Mouse (Mus musculus) bone marrow, adult 2 months (tissue): ENCODE results near the gene Zfp947. TPM values are rescaled to one million over a fixed set of nuclear protein-coding genes. Genes with fewer than 3 reads are reported as not detected.
"Not testable (repeated sequence)": the region's sequence is repeated elsewhere in the genome, so short reads cannot be mapped to it uniquely, and the experiment has no call there.

Experiments used
- H3K27ac ChIP-seq: fragments of 200-500 bp; 2 replicates; pipeline ENCODE4 v1.5.1; 2012; ENCODE audit warnings: low read depth, mild to moderate bottlenecking, control low read depth, inconsistent platforms, low read length; ENCODE audit not compliant: control insufficient read depth, poor library complexity, insufficient read depth
- H3K4me1 ChIP-seq: fragments of 200-500 bp; 2 replicates; pipeline ENCODE4 v1.6.1; 2011; ENCODE audit warnings: low read length; ENCODE audit not compliant: control insufficient read depth, insufficient read depth
- H3K4me3 ChIP-seq: fragments of 200-500 bp; replicated peaks from 2 replicates; pipeline ENCODE3; 2011; ENCODE audit warnings: mild to moderate bottlenecking, low read depth, low read length, control low read depth; ENCODE audit not compliant: control insufficient read depth
- CTCF ChIP-seq: fragments of 200-500 bp; IDR thresholded peaks from 2 replicates; pipeline ENCODE4 v1.5.1; 2011; ENCODE audit warnings: low read length, control low read depth; ENCODE audit not compliant: control insufficient read depth, insufficient read depth
- POLR2A ChIP-seq: fragments of 200-500 bp; IDR thresholded peaks from 2 replicates; pipeline ENCODE4 v1.6.1; 2011; ENCODE audit warnings: low read depth, mild to moderate bottlenecking, control low read depth, low read length, borderline replicate concordance; ENCODE audit not compliant: control insufficient read depth
- WGBS: fragments of 180-500 bp; shearing (Covaris S2); methylation state at CpG from one replicate; pipeline ENCODE4 v1.1.7; 2018; 5-methylcytosine and 5-hydroxymethylcytosine counted together
- polyA plus RNA-seq: library from polyadenylated mRNA; stranded (reverse); fragments of >200 nt; gene quantifications from 2 replicates; pipeline ENCODE4 v1.2.4, GENCODE M21; 2011; ENCODE audit warnings: low replicate concordance; ENCODE audit not compliant: missing spikeins, insufficient read depth, insufficient read length

The Zfp947 gene
- not detected in 2 replicates for polyA plus RNA-seq

DNA sequence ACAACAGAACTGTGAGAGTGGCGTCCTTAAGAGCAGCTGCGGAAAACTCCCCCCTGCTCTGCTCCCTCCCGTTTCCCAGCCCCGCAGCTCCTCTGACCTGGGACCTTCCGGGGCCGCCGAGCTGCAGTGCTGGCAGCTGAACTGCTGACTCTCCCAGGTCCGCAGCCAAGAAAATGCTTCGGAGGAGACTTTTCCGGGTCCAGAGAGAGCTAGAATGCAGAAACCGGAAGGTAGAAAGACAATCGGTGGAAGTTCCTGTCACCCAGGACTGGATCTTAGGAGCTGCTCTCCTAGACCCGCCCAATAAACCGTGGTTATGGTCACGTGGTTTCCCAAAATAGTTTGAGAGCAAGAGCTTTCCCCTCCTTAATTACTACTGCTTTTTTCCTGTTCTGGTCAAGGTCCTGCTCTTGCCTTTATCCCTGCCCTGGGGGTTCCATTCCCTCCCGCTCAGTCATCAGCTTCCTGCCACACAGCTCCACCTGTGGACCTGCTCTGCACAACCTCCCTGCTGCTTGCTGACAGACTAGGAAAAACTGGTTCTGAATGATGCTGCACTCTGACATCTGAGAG lies at the start of gene Zfp947:
Gene Zfp947 (minus strand): TSS at position 469 of the 573 bp plus-strand sequence.
- not testable (repeated sequence) for H3K27ac ChIP-seq, H3K4me1 ChIP-seq
- peak within 1 kb of the TSS; percentile 20 for H3K4me3 ChIP-seq
- under 1% methylated on average over 16 of the region's 16 CpGs for WGBS

- WGBS = 17% methylated on average over 3 of the region's 3 CpGs
- not testable (repeated sequence) for H3K4me1 ChIP-seq, H3K27ac ChIP-seq
- H3K4me3 ChIP-seq = peak overlapping the region; percentile 20
Measured at GRCm38 (mm10) chr17:22165304-22165703, 686 bp downstream of the Zfp947 start.

DNA sequence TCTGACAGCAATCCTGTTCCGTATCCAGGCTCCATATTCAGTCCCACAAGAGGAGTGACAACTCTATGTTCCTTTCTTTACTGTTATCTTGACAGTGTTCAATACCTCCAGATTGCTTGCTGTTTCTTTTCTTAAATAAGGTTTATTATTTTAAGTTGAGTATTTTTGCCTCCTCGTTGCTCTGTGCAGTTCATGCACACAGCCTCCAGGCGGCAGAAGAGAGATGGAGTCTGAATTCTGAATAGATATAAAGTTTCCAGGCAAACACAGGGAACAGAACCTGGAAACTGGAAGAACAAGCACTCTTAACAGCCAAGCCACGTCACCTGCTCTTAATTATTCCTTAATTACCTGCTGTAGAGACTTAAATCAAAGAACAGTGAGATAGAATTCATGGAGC lies 12.0 kb downstream of the Zfp947 start:
- H3K4me3 ChIP-seq = not testable (repeated sequence)
- 51% methylated on average over 4 of the region's 4 CpGs for WGBS

DNA sequence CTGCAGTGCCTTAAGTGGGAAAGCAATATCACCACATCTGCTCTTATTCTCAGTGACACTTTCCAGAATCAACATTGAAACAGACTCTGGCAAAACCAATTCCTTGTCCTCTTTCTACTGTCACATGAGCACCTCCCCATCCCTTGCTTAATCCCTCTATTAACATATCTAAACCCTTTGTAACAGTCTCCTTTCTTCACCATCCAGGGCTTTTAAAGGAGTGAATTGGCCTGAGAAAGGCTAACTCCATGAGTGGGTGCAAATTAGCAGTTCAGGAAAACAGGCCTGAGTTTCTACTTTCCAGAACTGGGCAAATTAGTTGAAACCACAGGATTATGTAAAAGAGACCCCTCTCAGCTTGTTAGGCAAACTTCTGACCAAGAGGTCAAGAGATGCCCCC lies 47.2 kb downstream of the Zfp947 start:
- no peak overlapping the region for H3K4me3 ChIP-seq
- no peaks in the 10 kb centered on the region for H3K4me1 ChIP-seq
- TF ChIP-seq POLR2A (no peak), CTCF (no peak)
- H3K27ac ChIP-seq = no peak overlapping the region

More for the DNA sequence above, 12.0 kb downstream of the Zfp947 start:
- H3K4me1 ChIP-seq, H3K27ac ChIP-seq: not testable (repeated sequence)

Other genes with a start within 250 kb of the Zfp947 start
- gene Zfp942, start 203.7 kb downstream of the Zfp947 start, polyA plus RNA-seq = 3.6 and 7.9 TPM in 2 replicates
- gene Zfp943, start 203.6 kb downstream of the Zfp947 start, polyA plus RNA-seq = 4.4 and 5.2 TPM in 2 replicates
- 1.1 and 1.3 TPM in 2 replicates for gene Zfp994, start 59.4 kb upstream of the Zfp947 start, polyA plus RNA-seq
- gene CT030661.1, start 148.6 kb upstream of the Zfp947 start, polyA plus RNA-seq = 3.5 and 9.0 TPM in 2 replicates
- gene Zfp944, start 195.2 kb upstream of the Zfp947 start, polyA plus RNA-seq = 3.9 and 12.1 TPM in 2 replicates
- gene Zfp758, start 195.3 kb upstream of the Zfp947 start, polyA plus RNA-seq = 2.1 and 3.1 TPM in 2 replicates